Mouse (Mus musculus) liver, adult (tissue): Measurements from ENCODE around the gene Slc46a1.

Experiments used
- GATA4 ChIP-seq: IDR thresholded peaks from 2 replicates; pipeline ENCODE4 v1.6.1; 2014; ENCODE audit warnings: mild to moderate bottlenecking, low read length; ENCODE audit not compliant: insufficient replicate concordance

Slc46a1 gene

DNA sequence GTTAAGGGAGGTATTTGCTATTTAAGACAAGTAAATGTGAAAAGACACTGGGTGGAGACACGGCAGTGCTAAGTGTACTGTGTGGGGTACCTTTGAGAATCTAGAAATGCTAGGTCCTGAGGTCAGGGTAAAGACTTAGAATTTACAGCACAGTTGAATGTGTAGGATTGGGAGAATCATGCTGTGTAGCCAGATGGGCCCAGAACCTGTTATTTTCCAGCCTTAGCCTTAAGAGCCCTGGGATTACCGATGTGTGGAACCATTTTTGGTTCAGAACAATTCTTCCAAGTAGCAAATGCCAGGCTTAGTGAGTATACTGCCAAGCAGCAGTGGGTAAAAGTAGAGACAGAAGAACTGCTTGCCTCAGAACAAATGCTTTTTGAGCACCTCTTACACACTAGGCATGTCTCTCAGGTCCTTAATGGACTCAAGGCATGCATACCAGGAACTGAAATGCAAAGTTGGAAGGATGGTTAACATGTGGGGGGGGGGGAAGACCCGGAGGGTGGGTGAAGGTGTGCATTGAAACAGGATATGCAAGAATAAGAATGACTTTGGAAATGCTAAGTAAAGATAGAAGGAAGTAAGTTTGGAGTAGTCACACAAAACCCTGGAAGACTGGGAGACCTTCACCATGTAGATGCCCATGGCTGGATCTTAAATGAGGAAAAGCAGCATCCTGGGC is 47.8 kb downstream of the Slc46a1 start:
- no peak for TF ChIP-seq GATA4

GRCm38 (mm10) chr11:78515549-78516325 is 50.2 kb downstream of the Slc46a1 start:
- TF ChIP-seq GATA4: no peak

DNA sequence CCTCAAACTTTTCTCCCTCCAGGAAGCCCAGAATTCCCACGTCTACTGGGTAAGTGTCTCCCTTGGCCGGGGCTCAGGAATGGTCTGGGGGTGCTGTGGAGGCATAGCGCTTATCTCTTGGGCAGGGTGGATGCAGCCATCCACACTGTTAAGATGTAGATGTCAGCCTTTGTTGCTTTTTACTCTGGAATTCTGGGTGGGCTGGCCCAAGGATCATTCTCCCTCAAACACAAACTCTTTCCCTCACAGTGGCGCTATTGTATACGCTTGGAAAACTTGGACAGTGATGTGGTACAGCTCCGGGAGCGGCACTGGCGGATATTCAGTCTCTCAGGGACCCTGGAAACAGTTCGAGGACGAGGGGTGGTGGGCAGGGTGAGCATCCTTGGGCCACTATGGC is 53.4 kb downstream of the Slc46a1 start:
- TF ChIP-seq GATA4: no peak
